Mouse (Mus musculus): ENCODE results near the gene Matk.

The Matk gene

DNA sequence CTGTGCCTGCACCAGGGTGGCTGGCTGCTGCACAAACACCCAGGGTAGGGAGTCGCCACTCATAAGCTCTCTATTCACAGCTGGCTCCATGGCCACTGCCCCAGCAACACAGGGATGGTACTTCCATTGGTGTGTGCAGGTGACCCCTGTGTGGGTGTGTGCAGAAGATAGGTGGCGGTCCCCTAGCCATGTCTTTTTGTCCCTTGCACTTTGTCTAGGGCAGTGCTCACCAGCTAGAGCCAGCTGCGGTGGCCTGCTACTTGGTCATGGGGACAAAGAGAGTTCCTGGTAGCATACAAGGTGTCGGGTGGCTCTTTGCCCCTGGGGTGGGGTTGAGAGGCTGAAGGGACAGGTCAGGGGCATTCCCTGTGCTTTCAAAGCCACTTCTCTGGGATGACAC lies 8.6 kb upstream of the Matk start:
- DNase-seq = no peak

DNA sequence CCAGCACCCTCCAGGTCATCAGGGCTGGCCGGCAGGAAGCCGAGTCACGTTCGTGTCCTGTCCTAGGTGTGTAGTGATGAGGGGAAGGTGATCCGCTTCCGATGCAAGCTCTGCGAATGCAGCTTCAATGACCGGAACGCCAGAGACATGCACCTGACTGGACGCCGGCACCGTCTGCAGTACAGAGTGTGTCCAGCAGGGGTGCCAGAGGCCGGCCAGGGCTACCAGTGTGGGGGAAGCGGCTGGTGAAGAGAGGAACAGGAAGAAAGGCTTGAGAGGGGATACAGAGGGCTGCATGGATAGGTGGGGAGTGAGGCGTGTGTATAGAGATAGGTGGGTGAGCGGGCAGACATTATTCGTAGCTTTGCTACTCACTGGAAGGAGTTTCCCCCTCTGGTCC lies 8.1 kb upstream of the Matk start:
- DNase-seq = peak; percentile 92 to 94

DNA sequence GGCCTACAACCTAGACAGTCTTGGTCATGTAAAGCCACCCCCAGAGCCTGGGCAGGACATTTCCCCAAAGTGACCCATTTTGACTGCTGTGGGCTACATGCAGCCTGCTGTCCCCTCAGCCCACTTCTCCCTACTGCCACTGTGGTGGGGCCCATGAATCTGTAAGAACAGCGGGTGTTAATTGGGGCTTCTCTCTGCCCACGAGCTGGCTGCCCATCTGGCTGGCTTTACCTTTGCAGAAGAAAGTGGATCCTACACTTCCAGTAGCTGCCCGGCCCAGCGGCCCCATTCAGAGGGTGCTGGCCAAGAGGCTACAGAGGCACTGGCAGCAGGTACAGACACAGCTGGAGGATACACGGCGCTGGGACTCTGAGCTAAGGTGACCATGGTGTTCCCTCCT lies 7.6 kb upstream of the Matk start:
- no peak for DNase-seq

DNA sequence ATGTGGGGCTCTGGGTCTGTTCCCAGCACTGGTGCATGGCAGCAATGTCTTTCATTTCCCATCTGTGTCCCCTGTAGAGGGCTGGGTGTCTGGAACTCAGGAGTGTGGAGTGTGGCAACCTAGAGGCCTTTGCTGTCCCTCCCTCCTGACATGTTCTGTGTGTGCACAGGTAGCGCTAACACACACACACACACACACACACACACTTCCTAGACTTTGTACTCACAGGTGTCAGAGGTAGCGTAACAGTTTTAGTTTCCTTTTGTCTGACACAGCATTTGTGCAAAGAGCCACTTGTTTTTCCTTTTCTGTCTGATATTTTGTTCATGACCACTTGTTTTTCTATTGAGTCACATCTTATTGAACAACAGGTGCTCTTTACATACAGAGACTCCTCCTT lies 4.9 kb upstream of the Matk start:
- DNase-seq = no peak

DNA sequence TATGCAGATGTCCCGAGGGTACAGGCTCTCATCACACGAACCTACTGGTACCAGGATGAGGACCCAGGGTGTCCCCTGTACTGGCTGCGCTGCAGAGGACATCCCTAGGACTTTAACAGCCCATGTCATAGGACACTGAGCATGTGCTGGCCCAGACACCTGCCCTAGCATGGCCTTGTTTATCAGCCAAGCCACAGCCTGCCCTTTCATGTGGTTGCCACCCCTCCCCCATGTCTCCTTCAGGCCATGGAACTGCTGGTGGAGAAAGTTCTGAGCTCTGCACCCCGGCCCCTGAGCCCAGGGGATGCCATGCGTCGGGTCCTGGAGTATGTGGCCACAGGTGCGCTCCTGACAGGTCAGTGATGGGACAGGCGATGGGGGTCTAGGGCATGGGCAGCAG lies 3.3 kb upstream of the Matk start:
- no peak for DNase-seq

DNA sequence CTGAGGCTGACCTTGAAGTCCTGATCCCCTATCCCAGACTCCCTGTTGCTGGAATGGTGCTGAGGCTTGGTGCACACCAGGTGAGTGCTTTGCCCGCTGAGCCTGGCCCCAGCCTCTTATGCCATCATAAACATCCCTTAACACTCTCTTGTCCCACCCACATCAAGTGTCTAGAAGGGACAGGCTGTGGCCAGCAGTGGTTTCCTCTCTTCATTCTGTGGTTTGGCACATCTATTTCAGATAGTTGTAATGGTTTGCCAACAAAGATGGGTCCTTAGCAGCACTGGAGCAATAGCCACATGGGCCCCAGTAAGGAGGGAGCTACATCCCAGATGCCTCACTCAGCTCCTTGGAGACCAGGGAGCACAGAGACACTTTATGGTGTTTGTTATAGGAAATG lies 2.2 kb downstream of the Matk start:
- no peak for DNase-seq

DNA sequence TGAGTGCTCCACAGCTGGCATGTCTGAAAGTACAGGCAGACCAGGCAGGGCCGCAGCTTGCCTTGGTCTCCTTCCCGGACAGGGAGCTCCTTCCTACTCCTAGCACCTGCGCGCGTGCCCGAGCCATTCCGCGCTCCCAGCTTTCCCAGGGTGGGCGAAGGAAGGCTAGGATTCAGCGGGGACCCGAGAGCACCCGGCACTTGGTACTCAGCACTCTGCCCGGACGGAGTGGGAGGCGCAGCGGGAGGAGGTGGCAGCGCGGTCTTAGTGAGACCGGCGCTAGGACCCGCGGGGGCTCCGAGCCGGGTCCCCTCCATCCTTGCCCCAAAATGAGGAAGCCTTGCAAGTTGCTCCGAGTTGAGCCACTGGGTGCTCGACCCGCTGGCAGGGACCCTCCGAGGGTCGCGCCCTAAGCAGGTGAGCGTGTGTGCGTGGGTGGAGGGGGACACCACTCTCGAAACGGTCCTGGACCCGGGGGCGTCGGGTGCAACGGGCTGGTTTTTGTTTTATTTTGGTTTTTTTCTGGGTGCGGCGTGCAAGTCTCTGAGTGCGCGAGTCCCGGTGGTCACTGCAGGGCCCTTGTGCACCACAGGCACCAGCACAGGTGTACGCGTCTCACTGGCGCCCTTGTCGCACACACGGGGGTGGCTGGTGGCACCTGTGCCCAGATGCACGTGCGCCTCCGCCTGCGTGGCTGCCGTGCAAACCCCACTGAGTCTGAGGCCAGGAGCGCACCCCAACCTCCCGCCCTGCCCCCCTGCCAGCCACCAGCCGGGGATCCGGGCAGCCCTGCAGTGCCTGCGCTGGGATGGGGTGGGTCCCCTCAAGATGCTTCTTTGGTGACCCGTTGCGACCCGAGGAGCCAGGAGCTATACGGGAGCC lies 4.7 kb downstream of the Matk start:
- peak; percentile 67 to 69 for DNase-seq

DNA sequence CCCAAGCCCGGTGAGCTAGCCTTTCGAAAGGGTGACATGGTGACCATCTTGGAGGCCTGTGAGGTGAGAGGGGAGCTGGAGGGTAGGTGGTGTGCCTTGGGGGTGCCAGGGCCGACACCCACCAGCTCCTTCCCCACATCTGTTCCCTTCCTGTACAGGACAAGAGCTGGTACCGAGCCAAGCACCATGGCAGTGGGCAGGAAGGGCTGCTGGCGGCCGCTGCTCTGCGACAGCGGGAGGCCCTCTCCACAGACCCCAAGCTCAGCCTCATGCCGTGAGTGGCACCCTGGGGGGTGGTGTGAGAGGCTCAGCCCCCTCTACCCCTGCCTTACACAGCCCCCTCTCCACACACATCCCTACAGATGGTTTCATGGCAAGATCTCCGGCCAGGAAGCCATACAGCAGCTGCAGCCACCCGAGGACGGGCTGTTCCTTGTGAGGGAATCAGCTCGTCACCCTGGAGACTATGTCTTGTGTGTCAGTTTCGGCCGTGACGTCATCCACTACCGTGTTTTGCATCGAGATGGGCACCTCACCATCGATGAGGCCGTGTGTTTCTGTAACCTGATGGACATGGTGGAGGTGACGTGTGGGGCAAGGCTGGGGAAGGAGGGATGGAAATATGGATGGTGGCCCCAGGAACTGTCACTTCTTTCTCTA lies 6.6 kb downstream of the Matk start:
- peak in 1 of 2 experiments; percentile 46 for DNase-seq

DNA sequence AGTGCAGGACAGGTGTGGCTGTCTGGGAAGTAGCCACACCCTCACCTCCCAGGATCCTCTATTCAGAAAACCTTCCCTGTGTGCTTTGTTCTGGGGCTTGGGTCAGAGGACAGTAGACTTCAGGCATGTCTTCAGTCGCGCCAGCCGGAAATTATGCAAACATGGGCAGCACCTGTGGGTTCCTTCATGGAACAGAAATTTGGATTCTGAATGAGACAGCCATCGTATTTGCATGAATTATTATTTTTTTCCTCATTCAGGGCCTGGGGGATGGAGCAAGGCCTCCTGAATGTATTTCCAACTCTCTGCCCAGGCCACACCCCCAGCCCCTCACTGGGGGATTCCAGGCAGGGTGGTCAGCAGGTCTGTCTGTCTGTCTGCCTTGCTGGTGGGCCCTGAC lies 8.3 kb downstream of the Matk start:
- no peak for DNase-seq

DNA sequence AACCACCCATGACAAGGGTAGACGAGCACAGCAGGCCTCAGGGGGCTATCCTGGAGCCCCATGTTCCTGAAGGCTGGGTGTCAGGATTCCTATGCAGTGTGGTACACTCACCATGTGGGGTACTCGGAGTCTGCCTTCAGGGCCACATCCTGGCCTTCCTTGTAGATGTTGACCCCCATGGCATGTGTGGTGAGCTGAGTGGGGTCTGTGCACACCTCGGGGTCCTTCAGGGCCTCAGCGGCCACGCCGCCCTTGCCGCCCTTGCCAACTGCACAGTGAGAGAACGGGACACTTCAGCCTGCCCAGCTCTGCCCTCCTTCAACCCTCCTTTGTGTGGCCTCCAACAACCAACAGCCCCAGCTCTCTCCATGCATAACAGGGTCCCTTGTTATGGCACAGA lies 12.8 kb downstream of the Matk start:
- peak in 1 of 2 experiments; percentile 43 for DNase-seq

DNA sequence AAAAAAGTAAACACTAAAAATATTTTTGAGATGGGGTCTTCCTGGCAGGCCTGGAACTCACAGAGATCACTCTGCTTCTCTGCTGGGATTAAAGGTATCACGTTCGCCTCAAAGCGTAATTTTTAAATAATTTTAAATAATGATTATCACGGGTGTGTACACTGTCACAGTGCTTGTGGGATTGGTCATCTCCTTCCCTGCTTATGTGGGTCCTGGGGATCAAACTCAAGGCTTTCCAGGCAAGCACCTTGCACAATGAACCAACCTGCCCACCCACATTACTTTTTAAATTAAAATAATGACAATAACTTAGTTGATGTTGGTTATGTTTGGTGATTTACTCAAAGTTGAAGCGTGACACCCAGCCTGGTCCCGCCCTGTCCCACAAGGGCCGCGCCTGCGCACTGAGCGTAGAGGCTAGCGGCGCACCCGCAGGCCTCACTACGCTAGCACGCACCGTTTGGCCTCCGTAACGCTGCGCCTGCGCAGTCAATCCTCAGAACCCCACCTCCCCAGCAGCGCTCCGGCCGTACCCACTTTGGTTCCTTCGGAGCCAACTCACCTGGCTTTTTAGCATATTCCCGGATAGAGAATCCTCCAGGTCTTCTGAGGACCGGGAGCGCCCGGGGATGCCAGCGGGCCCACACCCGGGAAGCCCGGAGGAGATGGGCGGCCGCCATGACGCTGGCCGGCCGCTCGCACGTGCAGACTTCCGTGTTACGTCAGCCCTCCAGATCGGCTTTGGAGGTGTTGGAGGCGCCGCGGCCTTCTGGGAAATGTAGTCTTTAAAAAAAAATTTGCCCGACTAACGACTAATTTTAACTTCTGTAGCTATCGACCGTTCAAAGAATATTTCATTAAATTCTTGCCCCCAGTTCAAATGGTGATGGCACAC lies 13.7 kb downstream of the Matk start, which contains the start of the genes Mrpl54 and Apba3:
Gene Mrpl54, minus strand, starts transcription at position 724 of the 895 bp plus-strand sequence.
Gene Apba3, plus strand, starts transcription at position 750 of the 895 bp plus-strand sequence.
- DNase-seq = peak; percentile 98 to 99

DNA sequence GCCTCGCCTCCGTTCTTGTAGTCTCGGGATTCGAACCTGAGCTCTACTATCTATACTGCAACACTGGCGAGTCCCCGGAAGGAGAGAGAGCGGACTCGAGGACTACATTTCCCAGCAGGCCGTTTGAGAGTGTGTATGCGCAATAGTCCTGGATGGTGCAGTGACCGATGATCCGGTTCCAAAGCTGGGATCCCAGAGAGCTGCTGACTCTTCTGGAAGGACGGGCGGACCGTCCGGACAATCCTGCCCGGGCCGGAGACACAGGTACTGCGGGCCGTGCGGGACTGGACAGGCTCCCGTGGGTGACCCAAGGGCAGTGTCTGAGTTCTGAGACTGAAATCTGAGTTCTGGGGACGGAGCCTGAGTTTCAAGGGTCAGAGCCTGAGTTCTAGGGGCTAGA lies 15.3 kb downstream of the Matk start:
- DNase-seq = peak; percentile 84 to 88

DNA sequence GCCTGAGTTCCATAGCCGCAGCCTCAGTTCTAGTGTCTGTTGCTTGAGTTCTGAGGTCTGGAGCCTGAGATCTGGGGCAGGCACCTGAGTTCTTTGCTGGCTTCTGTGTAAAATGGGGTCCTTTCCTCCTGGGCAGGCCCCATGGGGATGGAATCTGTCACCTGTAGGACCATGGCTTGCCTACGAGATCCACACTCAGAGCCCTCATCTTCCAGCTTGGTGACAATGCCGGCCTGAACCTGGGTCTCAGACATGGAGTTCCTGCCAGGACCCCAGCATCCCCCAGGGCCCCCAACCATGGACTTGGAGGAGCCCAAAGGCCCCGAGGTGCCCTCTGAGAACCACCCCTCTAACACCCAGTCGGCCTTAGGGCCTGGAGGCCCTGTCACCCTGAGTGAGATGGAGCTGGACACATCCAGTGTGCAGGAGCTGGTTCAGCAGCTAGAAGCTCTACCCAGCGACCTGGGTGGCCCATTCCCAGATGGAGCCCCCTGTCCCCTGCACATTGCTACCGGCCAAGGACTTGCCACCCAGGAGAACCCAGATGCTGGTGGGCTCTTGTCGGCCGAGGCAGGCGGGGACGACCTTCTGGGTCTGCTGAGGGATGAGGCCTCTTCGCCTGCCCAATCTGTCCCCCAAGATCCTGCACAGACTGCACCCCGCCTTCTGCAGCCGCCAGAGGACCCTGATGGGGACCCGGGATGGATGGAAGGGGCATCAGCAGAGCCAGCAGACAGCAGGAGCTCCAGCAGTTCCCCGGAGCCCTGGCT lies 16.1 kb downstream of the Matk start:
- DNase-seq = peak in 1 of 2 experiments; percentile 39

DNA sequence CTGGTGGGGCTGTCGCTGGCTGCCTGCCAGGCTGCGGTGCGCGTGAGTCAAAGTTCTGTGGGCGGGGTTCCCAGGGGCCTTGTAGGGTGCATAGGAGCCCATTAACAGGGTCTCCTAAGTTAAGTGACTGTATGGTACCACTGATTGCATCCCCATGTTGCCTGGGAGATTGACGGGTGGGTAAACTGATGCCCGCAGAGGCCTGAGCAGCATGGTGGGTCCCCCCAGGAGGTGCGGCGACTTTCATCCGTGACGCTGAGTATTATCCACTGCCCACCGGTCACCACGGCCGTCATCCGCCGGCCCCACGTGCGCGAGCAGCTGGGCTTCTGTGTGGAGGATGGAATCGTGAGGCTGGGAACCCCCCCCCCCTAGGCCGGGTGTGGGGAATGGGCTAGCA lies 19.6 kb downstream of the Matk start:
- DNase-seq = peak in 1 of 2 experiments; percentile 43

DNA sequence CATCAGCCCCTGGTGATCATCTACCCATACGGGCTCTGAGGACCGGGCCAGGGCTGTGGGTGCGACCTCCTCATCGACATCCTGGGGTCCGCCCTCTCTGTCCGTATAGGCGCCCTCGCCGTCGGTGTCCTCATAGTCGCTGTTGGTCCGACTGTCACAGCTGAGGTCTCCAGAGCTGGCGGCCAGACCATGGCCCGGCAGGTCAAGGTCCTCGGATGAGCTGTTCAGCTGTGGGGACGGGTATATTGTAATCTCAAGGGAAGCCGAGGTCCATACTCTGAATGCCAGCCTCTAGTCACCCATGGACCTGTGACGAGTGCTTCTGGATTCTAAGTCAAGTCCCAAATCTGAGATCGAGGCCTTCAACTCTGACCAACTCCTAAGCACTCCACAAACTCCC lies 21.1 kb downstream of the Matk start:
- no peak for DNase-seq

DNA sequence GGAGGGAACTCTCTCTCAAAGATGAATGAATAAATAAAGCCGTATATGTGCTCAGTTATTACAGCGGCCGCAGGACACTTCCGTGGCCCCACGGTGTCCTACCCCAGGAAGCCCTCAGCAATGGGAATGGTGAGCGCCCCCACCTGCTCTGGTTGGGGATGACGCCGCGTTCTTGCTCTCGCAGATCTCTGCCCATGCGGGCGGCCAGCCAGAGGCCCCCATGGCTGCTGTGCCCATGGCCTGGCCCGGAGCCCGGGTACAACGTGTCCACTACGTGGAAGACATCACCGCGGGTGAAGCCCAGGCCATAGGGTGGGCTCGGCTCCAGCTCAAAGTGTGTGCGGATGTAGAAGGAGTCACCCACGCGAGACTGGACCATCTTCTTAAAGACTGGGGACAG lies 24.9 kb downstream of the Matk start:
- DNase-seq = peak; percentile 45 to 68

DNA sequence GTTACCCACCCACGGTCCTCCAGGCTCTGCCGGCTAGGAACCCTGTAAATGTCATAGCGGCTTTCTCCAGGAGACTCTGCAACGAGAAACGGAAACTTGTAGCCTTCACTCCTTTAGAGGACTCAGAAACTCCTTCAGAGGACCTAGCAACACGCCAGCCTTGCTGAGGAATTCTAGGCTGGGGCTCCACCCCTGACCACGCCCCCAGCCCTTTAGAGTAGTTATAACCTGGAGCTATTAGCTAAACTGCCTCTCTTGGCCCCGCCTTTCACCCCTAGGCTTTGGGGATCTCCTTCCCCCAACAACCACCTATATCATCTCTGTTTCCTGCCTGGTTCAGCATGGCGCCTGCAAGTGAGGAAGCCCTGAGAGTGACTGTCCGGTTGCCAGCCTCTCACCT lies 26.8 kb downstream of the Matk start:
- no peak for DNase-seq

DNA sequence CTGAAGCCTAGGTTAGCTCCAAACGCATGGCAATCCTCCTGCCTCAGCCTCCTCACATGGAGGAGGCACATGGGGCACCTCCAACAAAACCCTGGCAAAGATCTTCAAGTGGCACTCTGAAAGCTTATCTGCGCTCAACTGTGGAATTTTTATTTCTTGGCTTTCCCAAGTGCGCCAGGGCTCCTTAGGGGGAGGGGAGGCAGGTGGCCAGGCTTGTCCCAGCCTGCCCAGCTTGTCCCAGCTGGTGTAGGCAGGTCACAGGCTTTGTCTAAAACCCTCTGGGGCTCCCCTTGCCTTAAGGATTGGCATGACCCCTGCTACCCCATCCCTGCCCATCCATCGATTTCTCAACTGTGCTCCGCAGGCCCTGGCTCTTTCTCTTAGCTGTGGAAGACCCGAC lies 31.5 kb downstream of the Matk start:
- no peak for DNase-seq

DNA sequence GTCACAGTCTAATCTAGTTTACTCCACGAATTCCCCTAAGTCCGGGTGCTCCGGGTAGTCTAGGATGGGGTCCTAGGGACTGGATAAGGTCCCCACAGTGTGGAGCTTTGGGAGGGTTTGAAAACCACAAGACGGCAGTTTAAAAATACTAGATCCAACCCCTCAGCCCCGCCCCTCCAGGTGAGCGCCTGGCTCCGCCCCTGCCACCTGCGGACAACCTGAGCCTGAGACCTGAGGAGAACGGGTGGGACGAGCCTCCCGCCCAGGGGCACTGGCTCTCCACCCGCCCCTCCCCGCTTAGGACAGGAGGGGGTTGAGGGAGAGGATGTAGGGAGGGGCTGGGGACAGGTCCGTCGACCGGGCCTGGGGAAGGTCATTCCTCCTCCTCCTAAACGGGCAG lies 32.0 kb downstream of the Matk start:
- peak in 1 of 2 experiments; percentile 45 for DNase-seq

DNA sequence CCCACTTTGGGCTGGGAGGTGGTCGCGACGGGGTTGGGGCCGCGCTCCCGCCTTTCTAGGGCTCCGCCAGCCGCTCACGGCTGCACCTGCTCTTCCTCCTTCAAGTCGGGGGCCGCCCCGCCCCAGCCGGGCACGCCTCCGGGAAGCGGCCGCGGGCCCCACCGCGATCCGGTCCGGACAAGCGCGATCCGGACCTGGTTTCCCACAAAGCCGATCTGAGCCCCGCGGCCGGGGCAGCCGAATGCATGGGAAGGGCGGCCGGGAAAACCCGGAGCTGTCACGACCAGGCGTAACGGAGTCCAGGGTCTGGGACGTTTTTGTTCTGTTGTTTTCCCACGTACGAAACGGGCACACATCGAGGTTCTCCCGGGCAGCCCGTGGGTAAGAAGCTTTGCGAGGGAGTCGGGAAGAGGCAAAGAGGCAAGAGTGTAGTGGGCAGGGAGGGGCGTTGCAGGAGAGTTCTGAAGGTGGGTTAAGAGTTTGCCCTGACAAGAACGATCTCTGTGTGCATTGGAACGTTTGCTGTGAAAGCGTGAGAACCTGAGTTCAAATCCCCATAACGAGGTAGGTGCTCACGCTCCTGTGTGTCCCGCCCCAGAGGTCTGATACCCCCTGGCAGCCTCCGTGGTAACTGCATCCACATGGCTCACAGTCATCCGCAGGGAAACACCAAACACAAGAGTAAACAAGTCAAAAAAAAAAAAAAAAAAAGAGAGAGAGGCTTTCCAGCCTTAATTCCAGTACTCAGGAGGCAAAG lies 33.1 kb downstream of the Matk start:
- DNase-seq = peak; percentile 90 to 96

DNA sequence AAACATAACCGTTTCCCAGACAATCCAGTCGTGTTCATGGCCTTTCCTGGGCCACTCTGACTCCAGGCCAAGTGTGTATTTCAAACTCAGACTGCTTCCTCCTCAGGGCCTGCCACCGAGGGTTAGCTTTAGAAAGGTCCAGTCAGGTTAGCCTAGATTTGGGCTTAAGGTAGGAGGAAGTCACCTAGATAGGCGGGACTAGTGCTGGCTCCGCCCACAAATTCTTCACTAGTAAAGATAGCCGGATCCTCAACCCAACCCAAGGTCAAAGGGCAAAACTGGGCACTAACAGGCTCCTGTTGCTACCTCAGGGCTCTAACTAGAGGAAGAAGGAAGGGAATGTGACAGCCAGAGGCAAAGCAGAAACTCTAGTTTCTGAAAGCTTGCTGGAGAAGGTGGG lies 33.9 kb downstream of the Matk start:
- DNase-seq = no peak
